Mouse (Mus musculus) heart, postnatal 4 days (tissue): ENCODE measurements at regions not wholly inside any gene's neighbourhood (a gene's known extent, or its start where the extent isn't known, plus 50 kb on each side); places are given as distances from the start of the nearest gene placed in this dataset.
A peak's percentile ranks its signal among the peaks of the same experiment; 100 is the strongest.
"Not testable (repeated sequence)": the region's sequence is repeated elsewhere in the genome, so short reads cannot be mapped to it uniquely, and the experiment has no call there.

ENCODE experiments used
- DNase-seq: peaks from one replicate; pipeline ENCODE4 v3.0.0; 2021

DNA sequence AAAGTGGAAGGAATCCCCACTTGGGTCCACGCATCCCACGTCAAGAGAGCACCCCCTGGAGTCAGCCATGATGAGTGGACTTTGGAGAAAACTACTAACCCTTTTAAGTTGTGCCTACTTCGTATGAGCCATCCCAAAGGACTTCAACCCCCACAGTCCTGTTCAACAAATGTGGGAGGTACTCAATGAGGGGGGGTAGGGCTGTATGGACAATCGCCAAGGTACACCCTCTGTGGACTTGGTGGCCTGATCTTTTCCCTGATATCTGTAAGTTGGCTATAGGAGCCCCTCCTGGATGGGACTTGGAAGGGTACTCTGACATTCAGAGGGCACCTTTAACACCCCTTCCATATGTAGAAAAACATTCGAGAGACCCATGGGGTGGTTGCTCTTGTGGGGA, 256.5 kb upstream of the Olfr161 start:
- DNase-seq, result not testable (repeated sequence)

DNA sequence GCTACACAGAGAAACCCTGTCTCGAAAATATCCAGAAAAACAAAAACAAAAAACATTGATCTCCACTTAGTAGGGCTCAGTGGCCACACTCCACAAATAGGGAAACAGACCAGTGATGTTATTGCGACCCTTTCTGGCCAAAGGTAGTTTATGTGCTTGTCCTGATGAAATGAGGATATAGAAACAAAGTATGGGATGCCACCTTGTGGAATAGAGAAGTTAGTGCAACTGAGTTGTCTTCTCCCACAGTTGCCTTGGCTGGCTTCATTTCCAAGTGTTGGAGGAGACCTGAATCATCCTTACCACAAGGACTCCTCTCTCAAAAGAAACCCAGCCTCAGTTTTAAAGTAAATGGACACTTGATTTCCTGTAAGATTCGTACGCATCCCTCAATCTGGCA, 247.5 kb upstream of the Olfr161 start:
- not testable (repeated sequence) for DNase-seq

DNA sequence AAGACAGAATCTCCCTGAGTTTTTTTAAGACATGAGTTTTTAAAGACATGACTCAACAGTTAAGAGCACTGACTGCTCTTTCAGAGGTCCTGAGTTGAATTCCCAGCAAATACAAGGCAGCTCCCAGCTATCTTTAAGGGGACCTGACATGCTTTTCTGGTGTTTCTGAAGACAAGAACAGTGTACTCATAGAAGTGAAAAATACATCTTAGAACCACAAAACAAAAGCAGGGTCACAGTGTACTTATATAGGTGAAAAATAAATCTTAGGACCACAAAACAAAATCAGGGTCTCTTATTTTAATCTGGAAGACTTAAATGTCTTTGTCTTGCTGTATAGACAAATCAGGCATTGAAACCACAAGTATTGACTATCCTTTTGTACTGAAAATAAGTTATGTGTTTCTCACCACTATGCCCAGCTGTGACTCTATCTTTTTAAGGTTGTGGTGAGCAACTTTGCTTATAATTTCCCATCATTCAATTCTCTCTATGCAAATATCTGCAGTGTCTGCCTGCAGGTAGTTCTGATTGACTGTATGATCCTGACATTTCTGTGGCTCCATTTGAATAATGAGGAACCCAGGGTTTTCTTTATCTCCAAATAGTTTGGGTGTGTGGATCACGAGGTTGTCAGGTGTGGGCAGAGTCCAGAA, 246.0 kb upstream of the Olfr161 start:
- DNase-seq, result not testable (repeated sequence)

DNA sequence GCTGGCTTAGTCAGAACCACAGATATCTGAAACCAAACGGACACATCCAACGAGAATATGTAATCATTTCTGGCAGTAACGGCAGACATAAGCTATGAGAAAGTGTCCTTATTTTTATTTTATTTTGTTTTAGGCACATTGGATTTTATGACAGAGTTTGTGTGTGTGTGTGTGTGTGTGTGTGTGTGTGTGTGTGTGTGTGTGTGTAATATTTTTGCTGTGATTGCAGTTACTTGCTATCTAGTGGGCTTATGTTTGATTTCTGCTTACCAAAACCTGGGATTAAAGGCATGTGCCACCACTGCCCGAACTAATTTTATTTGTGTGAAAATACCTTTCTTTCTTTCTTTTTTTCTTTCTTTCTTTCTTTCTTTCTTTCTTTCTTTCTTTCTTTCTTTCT, 241.5 kb upstream of the Olfr161 start:
- DNase-seq, result peak; percentile 5

DNA sequence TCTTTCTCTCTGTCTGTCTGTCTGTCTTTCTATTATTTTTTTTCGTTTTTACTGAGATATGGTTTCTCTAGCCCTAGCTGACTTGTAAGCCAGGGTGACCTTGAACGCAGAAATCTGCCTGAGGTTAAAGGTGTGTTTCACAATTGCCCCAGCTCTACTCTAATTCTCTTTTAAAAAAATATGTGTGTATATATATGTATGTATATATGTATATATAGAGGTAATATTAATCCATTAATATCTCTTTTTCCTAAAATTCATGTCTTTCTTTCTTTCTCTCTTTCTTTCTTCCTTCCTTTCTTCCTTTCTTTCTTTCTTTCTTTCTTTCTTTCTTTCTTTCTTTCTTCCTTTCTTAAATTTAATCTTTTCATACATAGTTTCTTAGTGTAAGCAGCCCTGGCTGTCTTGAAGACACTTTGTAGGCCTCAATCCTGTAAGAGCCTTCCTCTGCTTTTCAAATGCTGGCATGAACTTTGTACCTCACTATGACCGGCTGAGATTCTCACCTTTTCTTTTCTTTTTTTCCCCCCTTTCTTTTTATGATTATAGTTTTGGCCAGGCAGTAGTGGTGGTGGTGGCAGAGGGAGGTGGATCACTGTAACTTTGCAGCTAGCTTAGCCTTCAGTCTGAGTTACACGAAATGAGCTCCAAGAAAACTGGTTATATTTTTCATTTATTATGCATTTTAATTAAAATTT, 240.8 kb upstream of the Olfr161 start:
- not testable (repeated sequence) for DNase-seq

DNA sequence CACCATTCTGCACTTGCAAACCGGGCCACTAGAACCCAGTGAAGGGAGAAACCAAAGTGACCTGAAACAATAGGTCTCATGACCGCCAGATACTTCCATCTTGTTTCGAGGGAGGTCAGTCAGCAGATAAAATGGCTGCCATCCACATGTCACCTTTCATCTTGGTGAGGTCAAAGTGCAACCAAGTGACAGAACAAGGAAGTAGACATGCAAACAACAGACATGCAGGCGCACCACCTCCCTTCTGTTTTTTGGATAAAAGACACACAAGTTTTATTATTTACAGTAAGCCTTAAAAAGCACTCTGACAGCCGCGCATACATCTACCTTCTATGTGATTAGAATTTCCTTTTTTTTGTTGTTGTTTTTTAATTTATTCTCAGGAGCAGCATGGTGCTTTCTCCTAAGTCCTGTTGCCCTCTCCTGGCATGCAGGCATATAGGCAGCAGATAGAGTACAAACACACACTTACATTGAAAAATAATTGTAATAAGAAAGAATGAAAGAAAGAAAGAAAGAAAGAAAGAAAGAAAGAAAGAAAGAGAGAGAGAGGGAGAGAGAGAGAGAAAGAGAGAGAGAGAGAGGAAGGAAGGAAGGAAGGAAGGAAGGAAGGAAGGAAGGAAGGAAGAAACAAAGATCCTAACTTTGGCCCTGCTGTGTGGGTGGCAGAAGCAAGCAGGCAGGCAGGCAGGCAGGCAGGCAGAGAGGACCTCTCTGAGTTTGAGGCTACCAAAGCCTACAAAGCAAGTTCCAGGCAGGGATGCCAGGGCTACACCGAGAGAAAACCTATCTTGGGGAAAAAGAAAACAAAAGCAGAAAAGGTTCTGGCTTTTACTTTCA, 240.0 kb upstream of the Olfr161 start:
- not testable (repeated sequence) for DNase-seq

DNA sequence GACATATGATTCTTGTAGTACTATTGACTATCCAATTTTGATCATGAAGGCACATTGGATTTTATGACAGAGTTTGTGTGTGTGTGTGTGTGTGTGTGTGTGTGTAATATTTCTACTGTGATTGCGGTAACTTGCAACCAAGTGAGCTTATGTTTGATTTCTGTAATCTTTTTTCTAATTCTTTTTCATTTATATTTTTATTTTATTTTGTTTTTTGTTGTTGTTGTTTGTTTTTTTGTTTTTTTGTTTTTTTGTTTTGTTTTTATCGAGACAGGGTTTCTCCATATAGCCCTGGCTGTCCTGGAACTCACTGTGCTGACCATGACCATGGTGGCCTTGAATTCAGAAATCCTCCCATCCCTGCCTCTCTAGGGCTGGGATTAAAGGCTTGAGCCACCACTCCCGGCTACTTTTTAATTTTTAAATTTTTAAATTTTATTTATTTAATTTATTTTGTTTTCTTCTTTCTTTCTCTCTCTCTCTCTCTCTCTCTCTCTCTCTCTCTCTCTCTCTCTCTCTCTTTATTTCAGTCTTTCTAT, 239.3 kb upstream of the Olfr161 start:
- DNase-seq, result not testable (repeated sequence)
